Mouse (Mus musculus) common myeloid progenitor, adult 5-6 weeks (primary cell): Measurements from ENCODE around the gene Ppat. TPM values are rescaled to one million over a fixed set of nuclear protein-coding genes. Genes with fewer than 3 reads are reported as not detected.
"Not testable (repeated sequence)": the region's sequence is repeated elsewhere in the genome, so short reads cannot be mapped to it uniquely, and the experiment has no call there.

Source experiments
- ATAC-seq: replicated peaks from 2 replicates; pipeline ENCODE4 v1.8.0; 2016; ENCODE audit warnings: low read depth, mild to moderate bottlenecking, moderate TSS enrichment, inconsistent platforms; ENCODE audit not compliant: poor library complexity, severe bottlenecking
- total RNA-seq: library from RNA; stranded (forward); fragments of 200-1000, 187-1606 nt; gene quantifications from 2 replicates; pipeline ENCODE4 v1.2.3, GENCODE M21; 2017

The Ppat gene
- total RNA-seq, 1 experiment from 2014 or later: 104 TPM

- ATAC-seq: no peak
Observed at GRCm38 (mm10) chr5:76950343-76951105, 854 bp downstream of the Ppat start.

- no peak for ATAC-seq
Observed at GRCm38 (mm10) chr5:76947758-76948157, 3.6 kb downstream of the Ppat start.

GRCm38 (mm10) chr5:76947142-76947541 is 4.2 kb downstream of the Ppat start:
- ATAC-seq: no peak

GRCm38 (mm10) chr5:76945678-76946033 is 5.7 kb downstream of the Ppat start:
- no peak for ATAC-seq

GRCm38 (mm10) chr5:76944965-76945677 is 6.3 kb downstream of the Ppat start:
- ATAC-seq: peak; percentile 35; the same call in 1 of the 2 replicates

GRCm38 (mm10) chr5:76942505-76942904 is 8.9 kb downstream of the Ppat start:
- ATAC-seq: no peak

- no peak for ATAC-seq
Observed at GRCm38 (mm10) chr5:76941975-76942374, 9.4 kb downstream of the Ppat start.

GRCm38 (mm10) chr5:76939717-76940116 is 11.7 kb downstream of the Ppat start:
- ATAC-seq: no peak

- ATAC-seq: no peak
Observed at GRCm38 (mm10) chr5:76929180-76929877, 22.0 kb downstream of the Ppat start.

- 0 out of 2 replicates have a peak, but pooled peaks have one; percentile 32 for ATAC-seq
Observed at GRCm38 (mm10) chr5:76928124-76928832, 23.1 kb downstream of the Ppat start.

GRCm38 (mm10) chr5:76924296-76924695 is 27.1 kb downstream of the Ppat start:
- no peak for ATAC-seq

- ATAC-seq: no peak
Observed at GRCm38 (mm10) chr5:76923428-76923827, 27.9 kb downstream of the Ppat start.

- no peak for ATAC-seq
Observed at GRCm38 (mm10) chr5:76922833-76923232, 28.5 kb downstream of the Ppat start.

GRCm38 (mm10) chr5:76912522-76912921 is 38.9 kb downstream of the Ppat start:
- not testable (repeated sequence) for ATAC-seq

- ATAC-seq: no peak
Observed at GRCm38 (mm10) chr5:76910807-76911206, 40.6 kb downstream of the Ppat start.

- ATAC-seq: no peak; the same call in 1 of the 2 replicates
Observed at GRCm38 (mm10) chr5:76906155-76906499, 45.3 kb downstream of the Ppat start.

GRCm38 (mm10) chr5:76905405-76906154 is 45.8 kb downstream of the Ppat start, which contains the start of gene Aasdh:
Gene Aasdh, minus strand, starts transcription at chr5:76905514.
- peak; percentile 95 for ATAC-seq

- ATAC-seq: no peak
Observed at GRCm38 (mm10) chr5:76904713-76905404, 46.5 kb downstream of the Ppat start.

- no peak for ATAC-seq
Observed at GRCm38 (mm10) chr5:76902131-76902530, 49.2 kb downstream of the Ppat start.
